Mouse (Mus musculus): ENCODE measurements around the gene Parvb.

The Parvb gene

DNA sequence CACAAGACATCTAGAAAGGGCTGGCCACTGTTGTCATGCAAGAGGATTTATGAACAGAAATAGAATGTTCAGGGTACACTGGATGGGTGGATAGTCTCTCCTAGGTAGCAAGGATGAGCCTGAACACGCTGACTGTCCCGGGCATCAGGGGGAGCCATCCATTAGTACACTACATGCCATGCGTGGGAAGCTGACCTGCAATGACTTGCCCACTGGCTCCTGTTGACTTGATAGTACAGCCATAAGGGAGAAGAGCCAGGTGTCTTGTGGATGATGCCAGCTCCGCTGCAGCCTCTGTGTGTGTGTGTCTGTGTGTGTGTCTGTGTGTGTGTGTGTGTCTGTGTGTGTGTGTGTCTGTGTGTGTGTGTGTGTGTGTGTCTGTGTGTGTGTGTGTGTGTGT lies 87.5 kb downstream of the Parvb start:
- DNase-seq (ENCODE audit: extremely low read depth, low read depth, low spot score): peak; percentile 55

DNA sequence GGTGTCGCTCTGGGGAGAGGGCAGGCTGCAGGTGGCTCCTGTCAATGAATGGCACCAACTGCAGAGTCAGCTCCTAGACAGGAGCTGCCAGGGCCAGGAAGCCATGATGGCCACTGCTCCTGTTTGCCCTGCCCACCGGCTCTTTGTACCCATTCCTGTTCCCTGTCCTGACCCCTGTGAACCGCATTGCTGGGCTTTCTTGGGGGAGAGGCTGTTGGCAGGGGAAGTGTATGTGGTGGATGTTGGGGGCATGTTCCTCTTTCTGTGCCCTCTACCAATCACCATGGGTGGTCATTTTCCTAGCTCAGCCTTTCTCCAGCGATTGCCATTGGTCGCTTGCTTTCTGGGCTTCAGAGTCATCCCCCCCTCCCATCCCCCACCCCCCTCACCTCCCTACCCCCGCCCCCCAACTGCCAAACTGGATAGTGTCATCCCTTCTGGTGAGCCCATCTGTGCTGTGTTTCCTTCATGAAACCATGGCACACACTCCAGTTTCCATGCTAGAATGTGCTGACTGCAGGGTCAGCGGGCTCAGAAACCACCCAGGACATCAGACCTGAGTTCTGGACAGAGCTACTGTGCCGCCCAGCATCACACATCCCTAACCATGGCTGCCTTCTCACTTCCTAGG lies 89.8 kb downstream of the Parvb start:
- DNase-seq (ENCODE audit: extremely low read depth, low read depth, low spot score): no peak

DNA sequence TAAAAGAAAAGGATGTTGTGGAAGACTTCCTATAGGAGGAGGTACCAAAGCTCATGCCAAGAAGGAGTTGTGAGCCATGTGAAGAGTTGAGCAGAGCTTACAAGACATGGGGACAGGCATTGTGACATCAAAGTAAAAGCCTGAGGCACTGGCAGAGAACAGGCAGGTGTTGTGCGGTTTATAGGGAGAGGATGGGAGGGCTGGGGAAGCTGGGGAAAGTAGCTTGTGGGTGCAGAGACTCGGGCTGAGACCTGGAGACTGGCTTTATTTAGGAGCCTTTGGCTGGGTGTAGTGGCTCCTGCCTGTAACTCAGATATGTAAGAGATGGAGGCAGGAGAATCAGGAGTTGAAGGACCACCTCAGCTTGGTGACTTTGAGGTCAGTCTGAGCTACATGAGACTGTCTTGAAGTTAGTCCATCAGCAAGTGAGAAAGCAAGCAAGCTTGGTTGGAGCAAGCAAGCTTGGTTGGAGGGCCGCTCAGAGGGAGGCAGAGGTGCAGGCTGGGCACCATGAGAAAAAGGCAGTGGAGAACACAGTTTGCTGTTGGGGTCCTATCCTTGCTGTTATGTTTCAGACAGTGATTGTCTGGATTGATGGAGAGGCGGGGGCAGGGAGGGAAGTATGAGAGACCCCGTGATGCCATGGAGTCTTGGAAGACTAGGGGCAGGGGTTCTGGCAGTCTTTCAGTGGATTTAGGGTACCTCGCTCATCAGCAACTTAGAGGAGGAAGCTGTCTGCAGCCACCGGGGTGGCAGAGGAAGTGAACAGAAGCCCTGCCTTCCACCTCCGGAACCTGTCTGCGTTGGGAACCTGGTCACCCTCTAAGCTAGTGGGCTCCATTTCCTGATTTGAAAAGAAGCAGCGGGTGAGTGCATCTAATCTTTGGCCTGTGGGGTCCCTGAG lies 92.4 kb downstream of the Parvb start, which contains the start of gene Parvg:
TSS of gene Parvg (plus strand) at position 61 of the 904 bp plus-strand sequence.
- no peak for DNase-seq (ENCODE audit: extremely low read depth, low read depth, low spot score)

DNA sequence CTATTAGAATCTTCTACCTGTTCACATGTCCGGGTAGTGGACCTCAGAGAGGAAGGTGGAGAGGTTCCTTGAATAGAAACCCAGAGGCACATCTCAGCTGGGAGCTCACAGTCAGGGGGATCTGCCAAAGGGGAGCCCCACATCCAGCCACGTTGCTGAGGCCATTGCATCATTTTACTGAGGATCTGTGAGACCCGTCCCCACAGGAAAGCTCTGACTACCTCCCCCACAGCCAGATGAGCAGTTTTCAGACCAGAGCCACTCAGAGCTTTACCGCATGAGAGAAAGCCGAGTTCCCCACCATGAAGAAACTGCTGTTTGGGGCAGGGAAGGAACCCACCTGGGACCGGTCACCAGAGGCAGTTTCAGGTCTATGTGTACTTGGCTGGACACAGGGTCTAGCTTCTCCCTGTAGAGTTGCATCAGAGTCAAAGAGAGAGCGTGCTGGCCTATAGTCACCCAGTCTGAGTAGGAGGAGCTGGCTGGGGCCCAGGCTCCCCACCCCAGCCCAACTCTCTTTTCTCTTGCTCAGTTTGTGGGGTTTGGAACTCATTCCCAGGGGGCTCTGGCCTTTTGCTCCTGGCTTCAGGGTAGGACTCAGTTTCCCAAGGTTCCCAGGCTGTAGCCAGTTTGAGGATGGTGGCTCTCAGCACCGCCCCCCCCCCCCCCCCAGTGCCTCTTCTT lies 93.2 kb downstream of the Parvb start:
- no peak for DNase-seq (ENCODE audit: extremely low read depth, low read depth, low spot score)

DNA sequence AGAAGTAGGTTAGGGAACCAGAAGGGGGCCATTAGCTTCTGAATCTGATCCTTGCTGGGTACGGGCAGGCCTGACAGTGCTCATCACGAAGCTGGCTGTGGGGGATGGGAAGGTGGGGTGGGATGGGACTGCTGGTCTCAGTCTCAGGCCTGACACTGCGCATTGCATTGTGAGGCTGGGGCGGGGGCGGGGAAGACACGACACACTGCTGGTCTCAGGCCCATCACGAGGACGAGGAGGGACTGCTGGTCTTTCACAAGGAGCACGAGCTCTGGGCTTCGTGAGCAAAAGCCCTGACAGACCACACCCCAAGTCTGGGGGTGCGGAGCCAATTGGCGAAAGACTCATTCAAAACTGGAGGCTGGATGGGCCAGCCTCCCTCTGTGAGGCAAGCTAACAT lies 93.9 kb downstream of the Parvb start:
- no peak for DNase-seq (ENCODE audit: extremely low read depth, low read depth, low spot score)

DNA sequence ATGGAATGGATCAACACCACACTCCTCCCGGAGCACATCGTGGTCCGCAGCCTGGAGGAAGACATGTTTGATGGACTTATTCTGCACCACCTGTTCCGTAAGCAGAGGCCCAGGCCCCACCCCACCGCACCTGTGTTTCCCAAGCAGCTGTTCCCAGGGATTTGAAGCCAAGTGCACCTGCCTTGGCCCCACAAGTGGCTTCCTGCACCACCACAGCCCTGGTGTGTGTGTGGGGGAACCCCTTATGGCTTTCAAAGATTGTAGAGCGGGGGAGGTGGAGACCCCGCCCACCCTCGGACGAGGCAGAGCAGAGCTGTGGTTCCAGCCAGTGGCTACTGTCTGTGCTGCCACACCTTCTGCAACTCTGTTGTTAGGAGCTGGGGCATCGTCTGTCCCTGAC lies 97.0 kb downstream of the Parvb start:
- DNase-seq (ENCODE audit: extremely low read depth, low read depth, low spot score): no peak

DNA sequence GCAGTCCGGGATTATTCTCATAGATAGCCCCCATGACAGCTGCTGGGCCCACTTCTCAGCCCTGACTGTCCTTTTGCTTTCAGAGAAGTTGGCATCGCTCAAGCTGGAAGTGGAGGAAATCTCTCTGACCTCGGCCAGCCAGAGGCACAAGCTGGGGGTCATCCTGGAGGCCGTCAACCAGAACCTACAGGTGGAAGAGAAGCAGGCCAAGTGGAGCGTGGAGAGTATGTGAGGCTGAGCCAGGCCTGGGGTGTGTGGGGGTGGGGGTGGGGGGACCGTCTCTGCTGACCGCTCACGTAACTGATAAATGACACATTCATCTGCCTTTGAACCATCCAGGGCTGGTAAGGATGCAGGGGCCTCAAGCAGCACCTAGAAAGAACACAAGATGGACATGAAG lies 98.1 kb downstream of the Parvb start:
- DNase-seq (ENCODE audit: extremely low read depth, low read depth, low spot score): no peak

DNA sequence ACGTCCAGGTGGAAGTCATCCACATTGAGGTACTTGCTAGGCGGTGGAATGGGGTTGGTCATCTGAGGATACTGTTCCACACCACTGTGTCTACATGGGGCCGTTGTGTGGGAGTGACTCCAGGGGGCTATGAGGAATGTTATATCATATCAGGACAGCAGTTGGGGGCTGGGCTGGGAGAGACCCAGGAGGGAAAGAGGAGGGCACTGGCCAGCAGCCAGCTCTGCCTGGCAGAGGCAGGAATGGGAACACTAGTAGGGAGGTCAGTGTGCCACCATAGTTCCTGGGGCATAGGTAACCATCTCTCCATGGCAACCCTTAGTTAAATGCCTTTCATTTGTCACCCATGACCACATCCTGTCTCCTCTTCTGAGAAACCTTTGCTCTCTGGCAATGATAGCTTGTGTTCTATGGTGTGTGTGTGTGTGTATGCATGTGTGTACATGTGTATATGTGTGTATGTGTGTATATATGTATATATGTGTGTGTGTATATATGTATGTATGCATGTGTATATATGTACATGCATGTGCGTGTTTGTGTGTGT lies 99.3 kb downstream of the Parvb start:
- DNase-seq (ENCODE audit: extremely low read depth, low read depth, low spot score): no peak

DNA sequence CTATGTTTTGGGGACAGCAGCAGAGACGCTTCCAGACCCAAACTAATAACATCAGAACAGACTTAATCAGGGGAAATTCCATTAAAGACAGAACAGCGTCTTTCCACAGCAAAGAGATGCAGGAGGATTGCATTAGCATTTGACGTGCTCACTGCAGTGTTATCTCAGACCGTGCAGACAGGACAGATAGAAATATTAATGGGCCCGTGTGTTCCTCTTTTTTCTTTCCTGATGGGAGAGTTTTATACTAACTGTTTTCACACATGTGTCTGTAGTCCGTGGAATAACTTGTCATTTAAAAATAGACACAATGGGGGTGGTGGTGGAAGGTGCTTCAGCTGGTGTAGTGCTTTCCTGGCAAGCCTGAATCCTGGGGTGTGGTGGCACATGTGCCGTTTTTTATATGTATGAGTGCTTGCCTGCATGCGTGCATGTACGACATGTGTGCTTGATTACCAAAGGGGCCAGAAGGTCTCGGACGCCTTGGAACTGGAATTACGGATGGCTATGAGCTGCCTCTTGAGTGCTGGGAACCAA lies 104.5 kb downstream of the Parvb start:
- no peak for DNase-seq (ENCODE audit: extremely low read depth, low read depth, low spot score)

DNA sequence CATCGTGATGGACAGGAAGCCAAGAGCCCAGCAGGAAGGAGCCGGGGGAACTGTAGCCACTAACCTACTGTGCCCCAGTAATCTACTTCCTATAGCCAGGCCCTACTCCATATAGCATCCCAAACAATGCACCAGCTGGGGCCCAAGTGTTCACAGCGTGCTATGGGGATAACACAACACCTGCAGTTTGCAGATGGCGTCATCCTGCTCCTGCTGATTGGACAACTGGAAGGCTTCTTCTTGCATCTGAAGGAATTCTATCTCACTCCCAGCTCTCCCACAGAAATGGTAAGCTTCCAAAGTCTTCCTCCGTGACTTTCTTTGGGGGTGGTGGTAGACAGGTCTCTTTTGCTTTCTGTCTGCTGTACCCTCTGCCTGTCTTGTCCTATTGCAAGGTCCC lies 105.8 kb downstream of the Parvb start:
- no peak for DNase-seq (ENCODE audit: extremely low read depth, low read depth, low spot score)

DNA sequence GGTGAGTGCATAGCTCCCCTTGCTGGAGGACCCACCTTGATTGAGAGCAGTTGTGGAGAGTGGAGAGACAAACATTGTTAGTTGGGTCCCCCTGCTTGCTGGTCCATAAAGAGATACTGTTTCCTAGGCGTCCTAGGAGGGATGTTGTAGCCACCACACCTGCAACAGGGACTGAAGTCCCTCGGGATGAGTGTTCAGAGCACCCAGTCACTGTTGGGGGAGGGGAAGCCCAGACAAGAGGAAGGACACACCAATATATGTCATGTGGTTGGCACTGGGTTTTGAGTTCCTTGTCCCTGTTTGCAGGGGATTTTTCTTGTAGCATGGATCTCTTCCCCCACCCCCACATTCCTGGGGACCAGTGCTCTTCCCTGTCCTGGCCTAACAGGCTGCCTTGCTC lies 109.1 kb downstream of the Parvb start:
- no peak for DNase-seq (ENCODE audit: extremely low read depth, low read depth, low spot score)

DNA sequence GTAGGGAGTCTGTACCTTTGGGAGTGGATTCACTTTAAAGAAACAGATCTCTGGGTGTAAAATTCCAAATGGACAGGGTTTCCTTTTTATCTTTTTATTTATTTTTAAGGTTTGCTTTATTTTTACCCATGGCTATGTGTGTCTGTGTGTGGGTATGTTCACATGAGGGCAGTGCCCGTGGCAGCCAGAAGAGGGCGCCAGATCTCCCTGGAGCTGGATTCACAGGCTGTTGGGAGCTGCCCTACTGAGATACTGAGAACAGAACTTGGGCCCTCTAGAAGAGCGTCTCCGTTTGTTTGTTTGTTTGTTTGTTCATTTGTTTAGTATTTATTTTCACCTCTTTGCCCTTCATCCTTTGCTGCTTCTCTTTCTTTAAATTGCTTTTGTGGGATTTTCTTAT lies 116.9 kb downstream of the Parvb start:
- no peak for DNase-seq (ENCODE audit: extremely low read depth, low read depth, low spot score)

DNA sequence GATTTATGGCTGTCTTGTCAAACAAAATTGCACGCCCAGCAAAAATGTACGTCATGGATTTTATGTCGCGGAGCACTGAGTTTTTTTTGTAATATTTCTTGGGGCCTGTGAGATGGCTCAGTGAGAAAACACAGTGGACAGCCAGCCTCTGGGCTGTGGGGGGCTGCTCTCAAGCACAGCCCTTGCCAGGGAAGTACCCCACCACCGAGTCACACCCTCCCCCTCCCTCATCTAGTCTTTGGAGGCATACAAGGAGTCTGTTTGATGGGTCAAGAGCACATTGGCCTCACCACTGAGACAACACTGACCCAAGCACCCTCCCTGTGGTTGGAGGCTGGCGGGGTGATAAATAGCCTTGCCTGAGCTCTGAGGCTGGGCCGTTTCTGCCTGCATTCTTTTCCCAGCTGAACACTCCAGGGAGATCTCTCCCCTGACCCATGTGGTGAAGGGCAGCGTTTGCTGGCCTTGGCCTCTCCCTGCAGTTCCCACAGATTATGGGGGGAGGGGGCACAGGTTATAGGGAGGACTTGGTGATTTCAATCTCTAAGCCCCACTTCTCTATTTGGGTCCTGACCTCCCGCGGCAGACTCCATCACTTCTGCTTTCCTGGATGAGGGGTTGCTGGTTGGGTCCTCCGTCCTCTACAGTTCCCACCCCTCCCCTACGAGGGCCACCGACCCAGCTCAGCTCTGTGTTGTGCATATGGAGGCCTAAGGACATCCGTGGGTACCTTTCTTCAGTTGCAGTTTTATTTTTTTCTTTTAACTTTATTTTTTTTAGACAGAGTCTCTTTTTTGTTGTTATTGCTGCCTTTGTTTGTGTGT lies 118.3 kb downstream of the Parvb start:
- DNase-seq (ENCODE audit: extremely low read depth, low read depth, low spot score): no peak

DNA sequence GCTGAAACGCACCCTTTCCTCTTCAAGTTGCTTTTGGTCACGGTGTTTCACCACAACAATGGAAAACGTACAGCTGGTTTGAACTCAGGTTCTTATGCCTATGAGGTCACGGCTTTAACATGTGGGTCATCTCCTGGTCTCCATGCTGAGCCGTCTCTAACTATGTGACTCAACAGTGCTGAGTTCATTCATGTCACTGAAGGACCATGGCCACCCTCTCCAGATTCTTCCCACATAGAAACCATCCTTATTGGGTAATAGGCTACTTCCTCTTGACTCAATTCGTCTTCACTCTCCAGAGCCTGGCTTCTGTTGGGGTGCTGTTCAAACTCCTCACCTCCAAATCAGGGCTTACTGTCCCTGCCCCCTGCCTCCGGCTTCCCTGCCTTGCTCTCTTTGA lies 119.5 kb downstream of the Parvb start:
- DNase-seq (ENCODE audit: extremely low read depth, low read depth, low spot score): no peak

DNA sequence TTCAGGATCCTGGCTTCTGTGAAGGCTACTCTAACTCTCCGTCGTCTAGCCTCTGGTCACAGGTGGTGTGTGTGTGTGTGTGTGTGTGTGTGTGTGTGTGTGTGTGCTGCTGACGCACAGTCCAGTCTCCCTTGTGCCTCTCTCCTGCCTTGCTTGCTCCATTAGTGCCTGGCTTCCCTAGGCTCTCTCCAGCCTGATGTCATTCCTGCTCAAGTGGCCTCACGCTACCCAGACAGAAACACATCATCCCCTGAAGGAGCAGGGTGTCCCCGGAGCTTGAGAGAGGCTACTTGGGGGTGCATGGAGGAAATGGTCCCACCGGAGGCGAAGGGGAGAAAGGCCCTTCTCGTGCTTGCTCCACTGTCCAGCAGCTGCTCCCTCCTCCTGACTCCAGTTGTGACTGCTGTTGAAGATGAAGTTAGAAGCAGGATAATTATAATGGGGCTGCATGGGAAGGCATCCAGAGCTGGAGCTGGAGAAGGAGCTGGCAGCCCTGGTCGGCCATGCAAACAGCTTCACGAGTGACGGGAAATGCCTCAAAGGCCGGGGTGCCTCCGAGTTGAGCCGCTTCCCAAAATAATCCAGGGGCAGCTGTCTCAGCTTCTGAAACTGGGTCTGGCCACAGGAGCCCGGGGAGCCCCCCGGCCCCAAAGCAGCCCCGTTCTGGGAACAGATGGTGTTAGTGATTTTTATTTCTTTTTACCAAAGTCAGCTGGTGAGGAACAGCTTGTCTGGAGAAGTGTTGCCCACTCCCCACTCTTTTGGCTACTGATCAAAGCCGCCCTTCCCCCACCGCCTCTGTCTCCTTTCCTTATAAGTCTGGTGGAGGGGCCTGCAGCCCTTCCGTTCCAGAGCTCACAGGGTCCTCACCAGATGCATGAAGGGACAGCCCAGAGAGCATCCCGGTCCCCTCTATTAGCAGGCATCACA lies 120.3 kb downstream of the Parvb start:
- DNase-seq (ENCODE audit: extremely low read depth, low read depth, low spot score): no peak

DNA sequence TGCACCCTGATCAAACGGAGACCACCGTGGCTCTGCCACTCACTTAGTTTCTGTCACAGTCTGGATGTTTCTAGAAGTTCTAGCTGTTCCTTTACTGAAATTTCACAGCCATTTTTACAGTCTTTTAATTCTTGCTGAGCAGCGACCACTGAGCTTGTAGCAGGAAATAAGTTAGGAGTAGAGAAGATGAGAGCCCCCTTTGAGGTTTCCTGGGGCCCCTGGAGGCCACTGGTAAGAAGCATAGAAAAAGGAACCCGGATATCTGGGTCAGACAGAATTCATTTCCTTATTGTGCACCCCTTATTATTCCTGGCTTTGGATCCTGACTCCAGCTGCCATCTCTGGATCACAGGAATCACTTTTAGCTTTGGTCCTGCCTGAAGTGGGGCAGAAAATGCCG lies 123.2 kb downstream of the Parvb start:
- DNase-seq (ENCODE audit: extremely low read depth, low read depth, low spot score): no peak

DNA sequence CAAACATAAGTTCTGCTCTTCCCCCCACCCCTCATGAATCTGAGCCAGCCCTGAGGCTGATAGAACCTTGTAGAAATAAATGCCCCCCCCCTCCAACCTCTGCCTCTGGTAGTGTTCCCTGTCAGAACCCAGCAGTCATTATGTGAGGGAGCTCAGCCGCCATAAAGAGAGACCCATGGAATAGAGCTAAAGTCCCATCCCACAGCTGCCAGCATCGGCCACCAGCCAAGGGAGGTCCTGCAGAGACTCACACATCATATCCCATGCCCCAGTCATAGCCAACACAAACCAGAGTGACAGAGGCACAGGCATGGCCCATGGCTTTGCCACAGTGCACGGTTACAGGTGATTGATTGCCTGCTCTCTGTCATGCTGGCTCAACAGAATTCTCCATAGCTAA lies 132.9 kb downstream of the Parvb start:
- no peak for DNase-seq (ENCODE audit: extremely low read depth, low read depth, low spot score)
